Mouse (Mus musculus): ENCODE data around the gene Oxt. TPM values are rescaled to one million over a fixed set of nuclear protein-coding genes. Genes with fewer than 3 reads are reported as not detected.

Gene Oxt
- polyA plus RNA-seq, 1 experiment from 2014 or later = not detected

DNA sequence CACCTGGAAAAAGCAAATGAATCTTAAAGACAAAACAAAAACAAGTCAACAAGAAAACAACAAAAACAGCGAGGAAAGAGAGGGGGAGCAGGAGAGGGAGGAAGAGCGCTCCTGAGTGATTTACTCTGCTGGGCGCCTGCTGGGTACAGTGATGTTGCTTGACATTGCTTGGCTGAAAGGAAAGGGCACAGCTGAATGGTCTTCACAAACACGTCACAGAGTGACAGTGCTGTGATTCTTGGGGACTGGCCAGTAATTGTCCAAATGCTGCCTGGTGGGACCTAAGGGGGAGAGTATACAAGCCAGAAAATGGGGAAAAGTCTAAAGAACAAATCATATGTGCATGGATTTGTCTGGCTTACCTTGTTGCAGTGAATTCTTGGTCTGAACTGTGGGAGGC, 26.2 kb downstream of the Oxt start:
- WGBS = 51% methylated on average over 4 of the region's 4 CpGs
- Histone ChIP-seq H3K27ac (no peak overlapping the region), H3K36me3 (peaks cover 36% of the 10 kb centered on the region)

DNA sequence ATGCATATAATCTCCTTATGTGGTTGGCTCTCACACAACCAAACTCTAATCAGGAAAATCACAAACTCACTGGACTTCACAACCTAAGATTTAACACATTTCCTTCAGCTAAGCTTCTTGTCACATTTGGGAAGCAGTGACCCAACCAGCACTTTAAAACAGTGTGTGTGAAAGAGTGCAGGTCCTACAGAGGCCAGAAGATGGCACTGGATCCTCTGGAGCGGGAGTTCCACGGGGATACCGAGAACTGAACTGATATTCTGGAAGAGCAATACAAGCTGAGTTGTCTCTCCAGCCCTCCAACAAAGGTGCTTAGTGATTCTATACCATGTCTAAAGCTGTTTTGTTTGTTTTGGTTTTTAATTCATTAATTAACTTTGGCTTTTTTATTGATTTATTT, 37.1 kb downstream of the Oxt start:
- 64% methylated on average over 3 of the region's 3 CpGs for WGBS
- H3K27me3 ChIP-seq = no peaks in the 10 kb centered on the region
- no peaks in the 10 kb centered on the region for H3K9me3 ChIP-seq
- H3K4me3 ChIP-seq = no peak overlapping the region
- no peaks in the 10 kb centered on the region for H3K4me1 ChIP-seq
- ATAC-seq (ENCODE audit: borderline replicate concordance, extremely low read depth, low FRiP score, low TSS enrichment) = no peak
- H3K4me2 ChIP-seq = no peak overlapping the region
- H3K9ac ChIP-seq = no peak overlapping the region
- no peak overlapping the region for H3K27ac ChIP-seq
- H3K36me3 ChIP-seq = peaks cover 30% of the 10 kb centered on the region

More for the DNA sequence above, 26.2 kb downstream of the Oxt start:
- H3K4me2 ChIP-seq = no peak overlapping the region
- H3K4me3 ChIP-seq = no peak overlapping the region
- no peaks in the 10 kb centered on the region for H3K27me3 ChIP-seq
- no peaks in the 10 kb centered on the region for H3K4me1 ChIP-seq
- peak; percentile 84 for ATAC-seq (ENCODE audit: borderline replicate concordance, extremely low read depth, low FRiP score, low TSS enrichment)
- H3K9ac ChIP-seq = no peak overlapping the region
- H3K9me3 ChIP-seq = no peaks in the 10 kb centered on the region

DNA sequence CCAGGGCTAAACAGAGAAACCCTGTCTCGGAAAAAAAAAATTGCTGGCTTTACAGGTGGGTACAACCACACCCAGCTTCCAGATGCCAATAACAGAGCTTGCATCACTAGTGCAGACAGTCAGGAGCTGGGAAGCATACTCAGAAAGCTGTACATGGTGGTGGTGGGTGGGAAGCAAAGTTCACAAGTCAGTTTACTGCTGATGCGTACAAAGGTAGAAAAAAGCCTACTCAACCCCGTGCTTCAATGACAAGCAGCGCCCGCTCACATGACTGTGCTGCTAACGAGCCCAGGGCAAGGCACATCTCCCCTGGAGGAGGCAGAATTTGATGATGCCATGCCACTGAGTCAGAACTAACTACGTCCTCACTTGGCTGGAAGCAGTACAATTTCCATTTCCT, 43.0 kb downstream of the Oxt start:
- Histone ChIP-seq H3K4me1 (no peaks in the 10 kb centered on the region), H3K9me3 (no peaks in the 10 kb centered on the region), H3K36me3 (peaks cover 47% of the 10 kb centered on the region), H3K27ac (no peak overlapping the region), H3K27me3 (no peaks in the 10 kb centered on the region), H3K9ac (no peak overlapping the region), H3K4me3 (no peak overlapping the region), H3K4me2 (no peak overlapping the region)
- no peak for ATAC-seq (ENCODE audit: borderline replicate concordance, extremely low read depth, low FRiP score, low TSS enrichment)
- WGBS = 89% methylated on average over 7 of the region's 7 CpGs

Small RNAs within 50 kb of the gene (microRNA-seq; reads per million reads assigned to microRNA genes)
- not detected for gene Gm23876

Other genes starting within 250 kb of the Oxt start
- gene Cpxm1, start 178.6 kb upstream of the Oxt start, polyA plus RNA-seq (2015; fragmentation: Nextera tagmentation; extraction: Ambion mirVana) = 61.9 and 69.1 TPM in 2 replicates
- gene Gm28372, start 170.9 kb upstream of the Oxt start, polyA plus RNA-seq (2015; fragmentation: Nextera tagmentation; extraction: Ambion mirVana) = not detected in 2 replicates
- not detected in 2 replicates for gene 1700020A23Rik, start 170.9 kb upstream of the Oxt start, polyA plus RNA-seq (2015; fragmentation: Nextera tagmentation; extraction: Ambion mirVana)
- not detected in 2 replicates for gene Tmem239, start 169.7 kb upstream of the Oxt start, polyA plus RNA-seq (2015; fragmentation: Nextera tagmentation; extraction: Ambion mirVana)
- gene Vps16, start 151.8 kb upstream of the Oxt start, polyA plus RNA-seq (2015; fragmentation: Nextera tagmentation; extraction: Ambion mirVana) = 80.5 and 88.4 TPM in 2 replicates
- gene Pced1a, start 151.5 kb upstream of the Oxt start, polyA plus RNA-seq (2015; fragmentation: Nextera tagmentation; extraction: Ambion mirVana) = 14.7 and 15.9 TPM in 2 replicates
- gene Ptpra, start 125.9 kb upstream of the Oxt start, polyA plus RNA-seq (2015; fragmentation: Nextera tagmentation; extraction: Ambion mirVana) = 72.9 and 80.7 TPM in 2 replicates
- gene Mrps26, start 12.4 kb upstream of the Oxt start, polyA plus RNA-seq (2015; fragmentation: Nextera tagmentation; extraction: Ambion mirVana) = 79.7 and 83.1 TPM in 2 replicates
- gene Avp, start 6.4 kb downstream of the Oxt start, polyA plus RNA-seq (2015; fragmentation: Nextera tagmentation; extraction: Ambion mirVana) = not detected in 2 replicates
- gene Fastkd5, start 53.9 kb downstream of the Oxt start, polyA plus RNA-seq (2015; fragmentation: Nextera tagmentation; extraction: Ambion mirVana) = 14.6 and 15.0 TPM in 2 replicates
- gene Ubox5, start 53.9 kb downstream of the Oxt start, polyA plus RNA-seq (2015; fragmentation: Nextera tagmentation; extraction: Ambion mirVana) = 10.4 and 10.5 TPM in 2 replicates
- 2.9 and 3.2 TPM in 2 replicates for gene Lzts3, start 66.6 kb downstream of the Oxt start, polyA plus RNA-seq (2015; fragmentation: Nextera tagmentation; extraction: Ambion mirVana)
- gene Ddrgk1, start 88.5 kb downstream of the Oxt start, polyA plus RNA-seq (2015; fragmentation: Nextera tagmentation; extraction: Ambion mirVana) = 51.7 and 56.7 TPM in 2 replicates
- gene Itpa, start 91.4 kb downstream of the Oxt start, polyA plus RNA-seq (2015; fragmentation: Nextera tagmentation; extraction: Ambion mirVana) = 103 and 108 TPM in 2 replicates
- 0.70 and 0.73 TPM in 2 replicates for gene Slc4a11, start 121.3 kb downstream of the Oxt start, polyA plus RNA-seq (2015; fragmentation: Nextera tagmentation; extraction: Ambion mirVana)